Mouse (Mus musculus) mesoderm, embryonic 11.5 days (tissue): ENCODE results near the gene Fam166a.

Experiments used
- DNase-seq: peaks from one replicate; pipeline ENCODE4 v3.0.0-alpha.2; 2012; ENCODE audit warnings: low read depth, low spot score

Fam166a gene

GRCm38 (mm10) chr2:25218445-25218844, at the start of gene Fam166a:
TSS of gene Fam166a (plus strand) at chr2:25218745.
- no peak for DNase-seq

- DNase-seq: peak; percentile 66
These were observed 48.8 kb upstream of the Fam166a start for GRCm38 (mm10) chr2:25169778-25170177.

GRCm38 (mm10) chr2:25170326-25171100, 48.0 kb upstream of the Fam166a start:
- no peak for DNase-seq

- DNase-seq: no peak
These were observed 47.3 kb upstream of the Fam166a start for GRCm38 (mm10) chr2:25171101-25171768.

- DNase-seq: no peak
These were observed 46.8 kb upstream of the Fam166a start for GRCm38 (mm10) chr2:25171769-25172153.

GRCm38 (mm10) chr2:25172629-25173028, 45.9 kb upstream of the Fam166a start:
- DNase-seq: no peak

GRCm38 (mm10) chr2:25173821-25174220, 44.7 kb upstream of the Fam166a start:
- no peak for DNase-seq

GRCm38 (mm10) chr2:25174866-25175689, 43.5 kb upstream of the Fam166a start:
- no peak for DNase-seq

- no peak for DNase-seq
These were observed 42.9 kb upstream of the Fam166a start for GRCm38 (mm10) chr2:25175690-25176078.

- DNase-seq: no peak
These were observed 42.0 kb upstream of the Fam166a start for GRCm38 (mm10) chr2:25176573-25176972.

GRCm38 (mm10) chr2:25177076-25177475, 41.5 kb upstream of the Fam166a start:
- DNase-seq: no peak

- DNase-seq: peak; percentile 59
These were observed 40.9 kb upstream of the Fam166a start for GRCm38 (mm10) chr2:25177685-25178084.

- no peak for DNase-seq
These were observed 40.1 kb upstream of the Fam166a start for GRCm38 (mm10) chr2:25178285-25178972.

- DNase-seq: no peak
These were observed 38.9 kb upstream of the Fam166a start for GRCm38 (mm10) chr2:25179566-25180217.

GRCm38 (mm10) chr2:25180478-25180903, 38.1 kb upstream of the Fam166a start, which contains the start of gene Nrarp:
TSS of gene Nrarp (plus strand) at chr2:25180758.
- DNase-seq: peak; percentile 93

GRCm38 (mm10) chr2:25180973-25181890, 37.3 kb upstream of the Fam166a start:
- DNase-seq: peak; percentile 64

GRCm38 (mm10) chr2:25181891-25182397, 36.6 kb upstream of the Fam166a start:
- DNase-seq: no peak

GRCm38 (mm10) chr2:25182664-25183063, 35.9 kb upstream of the Fam166a start:
- DNase-seq: no peak

GRCm38 (mm10) chr2:25183336-25183735, 35.2 kb upstream of the Fam166a start:
- no peak for DNase-seq

GRCm38 (mm10) chr2:25184496-25184895, 34.0 kb upstream of the Fam166a start:
- DNase-seq: no peak
